Mouse (Mus musculus) WW6 (cell line): ENCODE results near the gene Pkn3.
A peak's percentile ranks its signal among the peaks of the same experiment; 100 is the strongest.
"Not testable (repeated sequence)": the region's sequence is repeated elsewhere in the genome, so short reads cannot be mapped to it uniquely, and the experiment has no call there.

ENCODE experiments used
- DNase-seq: peaks from one replicate; pipeline ENCODE4 v3.0.0-alpha.2; 2013; ENCODE audit warnings: low read depth, low spot score

Pkn3 gene

DNA sequence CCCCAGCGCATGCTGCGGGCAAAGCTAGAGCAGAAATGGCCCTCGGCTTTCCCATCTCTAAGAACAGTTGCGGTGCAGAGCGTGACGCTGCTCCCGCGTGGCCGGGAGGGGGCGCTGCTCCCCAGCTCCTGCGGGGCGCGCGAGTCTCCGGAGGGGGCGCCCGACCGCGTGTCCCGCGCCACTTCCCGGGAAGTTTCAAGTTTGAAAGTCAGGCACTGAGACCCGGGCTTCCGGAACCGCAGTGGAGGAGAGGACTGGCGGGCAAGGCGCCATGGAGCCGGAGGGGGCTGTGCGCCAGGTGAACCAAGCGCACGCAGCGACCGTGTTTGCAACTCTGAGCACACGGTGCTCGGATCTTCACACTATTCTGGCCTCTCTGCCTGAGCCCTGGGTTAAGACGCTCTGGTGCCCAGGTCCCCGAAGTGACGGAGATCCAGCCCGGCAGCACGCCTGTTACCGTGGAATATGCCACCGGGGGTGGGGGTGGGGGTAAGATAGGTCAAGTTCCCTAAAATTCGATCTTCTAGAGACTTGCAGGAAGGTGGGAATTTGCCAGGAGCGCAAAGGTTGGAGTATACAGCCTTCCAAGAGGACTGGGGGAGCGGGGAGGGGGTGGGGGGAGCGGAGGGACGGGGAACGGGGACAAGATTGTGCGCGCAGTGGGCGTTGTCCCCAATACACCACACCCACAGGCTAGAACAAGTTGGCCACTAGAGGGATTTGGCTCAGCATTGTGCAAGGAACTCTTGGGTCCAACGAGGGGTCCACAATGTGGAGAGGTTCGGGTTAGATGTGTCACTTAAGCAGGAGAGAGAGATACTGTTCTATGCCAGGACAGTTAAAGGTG is at the start of gene Pkn3:
Gene Pkn3 (plus strand): TSS at position 183 of the 847 bp plus-strand sequence.
- peak; percentile 82 for DNase-seq

GRCm38 (mm10) chr2:30032244-30032846 is 45.1 kb upstream of the Pkn3 start:
- no peak for DNase-seq

DNA sequence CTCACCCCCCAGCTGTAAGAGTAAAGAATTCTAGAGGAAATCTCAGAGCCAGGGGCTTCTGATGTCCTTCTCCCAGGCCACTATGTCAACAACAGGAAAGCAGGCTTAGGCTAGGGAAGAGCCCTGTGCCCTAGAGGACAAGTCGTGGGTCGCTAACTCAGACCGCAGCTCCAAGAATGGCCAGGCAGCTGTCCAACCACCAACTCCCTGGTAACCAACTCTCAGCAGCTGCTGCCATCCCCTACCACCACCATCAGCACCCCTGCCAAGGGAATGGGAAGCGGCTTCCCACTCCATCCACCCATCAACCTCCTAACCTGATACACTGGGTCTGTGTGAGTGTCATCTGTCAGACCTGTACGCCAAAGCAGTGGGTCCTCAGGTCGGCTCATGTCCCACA is 44.5 kb upstream of the Pkn3 start:
- no peak for DNase-seq

DNA sequence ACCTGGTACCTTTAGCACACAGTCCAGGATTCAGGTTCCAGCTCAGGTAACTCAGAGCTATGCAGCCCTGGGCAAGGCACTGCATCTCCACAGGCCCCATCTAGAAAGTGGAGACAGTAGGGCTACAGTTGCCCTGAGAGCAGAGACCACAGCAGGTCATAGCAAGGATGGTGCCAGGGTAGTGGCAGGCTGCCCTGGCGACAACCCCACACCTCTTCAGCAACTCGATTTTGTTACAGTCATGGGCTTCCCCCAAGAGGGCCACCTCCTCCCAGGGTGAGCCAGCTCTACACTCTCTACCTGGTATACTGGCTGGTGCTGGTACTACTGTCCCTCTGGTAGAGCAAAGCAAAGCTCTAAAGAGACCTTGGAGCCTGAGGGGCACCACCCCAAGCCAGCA is 39.7 kb upstream of the Pkn3 start:
- DNase-seq = no peak

DNA sequence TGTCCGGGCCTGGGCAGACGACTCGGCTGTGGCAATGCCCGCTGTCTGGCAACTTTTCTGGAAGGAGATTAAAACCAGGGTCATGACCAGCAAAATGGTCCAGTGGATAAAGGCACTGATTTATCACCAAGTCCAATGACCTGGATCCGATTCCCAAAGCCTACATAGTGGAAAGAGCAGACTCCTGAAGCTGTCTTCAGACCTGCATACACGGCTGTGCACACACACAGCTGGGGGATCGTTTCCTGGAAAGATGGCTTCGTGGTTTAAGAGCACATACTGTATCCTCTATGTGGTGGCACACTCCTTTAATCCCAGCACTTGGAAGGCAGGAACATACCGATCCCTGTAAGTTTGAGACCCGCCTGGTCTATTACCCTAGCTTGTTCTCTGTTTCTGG is 39.1 kb upstream of the Pkn3 start:
- DNase-seq = no peak

- DNase-seq = no peak
Measured at GRCm38 (mm10) chr2:30039687-30040086, 37.8 kb upstream of the Pkn3 start.

DNA sequence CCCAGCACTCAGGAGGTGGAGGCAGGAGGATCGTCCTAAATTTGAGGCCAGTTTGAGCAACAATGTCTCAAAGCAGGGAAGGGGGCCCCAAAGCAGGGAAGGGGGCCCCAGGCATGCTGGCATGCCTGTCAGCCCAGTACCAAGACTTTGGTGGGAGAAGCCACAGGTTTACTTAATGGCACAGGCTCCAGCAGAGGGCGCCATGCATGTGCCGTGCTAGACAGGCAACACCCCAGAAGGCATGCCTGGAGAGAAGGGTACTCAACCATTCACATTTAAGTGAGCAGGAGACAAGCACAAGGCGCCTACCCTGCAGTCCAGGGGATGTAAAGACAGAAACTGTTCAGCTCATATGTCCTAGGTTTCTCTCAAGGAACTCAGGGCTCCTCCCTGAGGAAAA is 35.0 kb upstream of the Pkn3 start:
- peak; percentile 85 for DNase-seq

GRCm38 (mm10) chr2:30044550-30044949 is 32.9 kb upstream of the Pkn3 start:
- no peak for DNase-seq

DNA sequence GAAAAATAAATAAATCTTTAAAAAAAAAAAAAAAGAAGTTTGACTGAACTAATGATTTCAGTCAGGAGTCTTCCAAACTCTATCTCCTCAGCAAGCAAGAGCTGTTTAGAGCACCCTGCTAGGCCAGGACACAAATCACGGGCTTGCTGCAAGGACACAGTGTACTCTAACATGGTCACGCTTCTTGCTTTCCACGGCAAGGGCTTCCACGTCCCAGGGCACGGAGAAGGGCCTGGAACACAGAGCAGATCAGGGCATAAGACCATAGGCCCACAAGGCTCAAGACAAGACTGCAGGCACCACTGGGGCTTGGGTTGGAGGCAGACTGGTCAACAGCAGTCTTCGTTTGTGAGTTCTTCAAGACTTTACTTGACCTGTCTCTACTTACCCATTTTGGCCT is 30.4 kb upstream of the Pkn3 start:
- DNase-seq = no peak

DNA sequence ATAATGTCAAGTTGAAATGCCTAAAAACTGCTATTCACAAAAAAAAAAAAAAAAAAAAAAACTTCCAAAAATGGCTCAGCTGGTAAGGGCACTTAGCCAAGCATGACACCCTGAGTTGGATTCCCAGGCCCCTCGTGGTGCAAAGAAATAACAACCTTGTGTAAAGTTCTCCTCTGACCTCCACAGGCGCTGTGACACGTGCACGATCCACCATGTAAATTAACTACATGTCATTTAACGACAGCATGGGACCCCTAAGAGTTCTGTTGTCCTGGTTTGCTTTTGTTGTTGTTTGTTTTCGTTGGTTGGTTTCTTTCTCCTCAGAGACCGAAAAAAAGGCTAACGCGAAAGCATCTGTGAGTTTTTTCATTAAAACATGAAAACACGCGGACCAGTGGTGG is 29.4 kb upstream of the Pkn3 start:
- DNase-seq = no peak

DNA sequence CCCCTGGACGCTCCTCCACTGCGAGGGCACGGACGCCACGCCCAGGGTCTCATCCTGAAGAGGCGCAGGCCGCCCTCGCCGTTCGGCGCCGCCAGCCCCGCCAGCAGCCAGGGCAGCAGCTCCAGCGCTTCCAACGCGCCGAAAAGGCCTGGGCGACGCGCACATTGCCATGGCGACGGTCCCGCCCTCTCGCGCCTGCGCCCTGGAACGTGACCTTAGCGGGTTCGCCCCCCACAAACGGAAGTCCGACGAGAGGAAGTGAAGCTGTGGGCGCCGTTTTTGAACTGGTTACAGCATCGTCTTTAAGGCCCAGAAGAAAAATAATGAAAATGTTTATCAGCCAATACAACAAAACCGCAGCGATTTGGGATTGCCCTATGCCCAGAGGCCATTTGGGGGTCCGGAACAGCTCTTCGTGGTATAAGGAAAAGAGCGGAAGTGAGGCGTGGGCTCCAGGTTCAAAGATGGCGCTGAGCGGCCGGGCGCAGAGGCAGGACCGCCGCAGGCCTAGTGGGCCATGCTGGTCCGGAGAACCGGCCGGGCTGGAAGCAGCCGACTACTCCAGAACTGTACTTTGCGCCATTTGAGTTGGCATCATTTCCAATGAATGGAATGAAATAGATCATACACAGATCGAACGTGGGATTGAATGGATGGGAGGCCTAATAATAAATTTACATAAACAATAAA is 28.6 kb upstream of the Pkn3 start, which contains the start of gene Wdr34:
Gene Wdr34 (minus strand): TSS at position 183 of the 690 bp plus-strand sequence.
- peak; percentile 87 for DNase-seq

DNA sequence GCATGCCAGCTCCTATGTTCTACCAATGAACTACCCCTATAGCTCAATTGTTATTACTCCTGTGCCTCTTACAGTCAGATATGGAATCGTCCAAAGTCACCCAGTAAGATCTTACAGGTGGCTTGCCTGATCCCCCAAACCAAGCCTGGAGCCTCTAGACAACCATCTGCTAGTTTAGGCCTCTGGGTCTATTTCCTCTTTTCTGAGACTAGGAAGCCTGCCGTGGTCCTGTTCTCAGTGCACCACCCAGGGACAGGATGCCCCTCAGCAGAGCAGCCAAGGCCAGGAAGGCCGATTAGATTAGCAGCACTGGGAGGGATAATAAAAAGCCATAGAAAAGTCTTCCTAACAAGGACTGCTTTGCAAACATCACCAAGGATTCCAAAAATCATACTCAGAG is 27.7 kb upstream of the Pkn3 start:
- no peak for DNase-seq

GRCm38 (mm10) chr2:30051992-30052761 is 25.3 kb upstream of the Pkn3 start:
- no peak for DNase-seq

GRCm38 (mm10) chr2:30055310-30055709 is 22.2 kb upstream of the Pkn3 start:
- not testable (repeated sequence) for DNase-seq

- no peak for DNase-seq
Measured at GRCm38 (mm10) chr2:30056736-30057135, 20.7 kb upstream of the Pkn3 start.

GRCm38 (mm10) chr2:30057223-30057904 is 20.1 kb upstream of the Pkn3 start, which contains the start of gene Set:
Set (plus strand) TSS chr2:30057378.
- peak; percentile 65 for DNase-seq

- no peak for DNase-seq
Measured at GRCm38 (mm10) chr2:30058418-30058817, 19.1 kb upstream of the Pkn3 start.

- peak; percentile 90 for DNase-seq
Measured at GRCm38 (mm10) chr2:30061215-30062166, 16.0 kb upstream of the Pkn3 start.

- no peak for DNase-seq
Measured at GRCm38 (mm10) chr2:30062249-30063093, 15.0 kb upstream of the Pkn3 start.
